Mouse (Mus musculus): Measurements from ENCODE around the gene Gm21312. TPM values are rescaled to one million over a fixed set of nuclear protein-coding genes. Genes with fewer than 3 reads are reported as not detected.

Gene Gm21312
- polyA plus RNA-seq, 1 experiment = not detected

DNA sequence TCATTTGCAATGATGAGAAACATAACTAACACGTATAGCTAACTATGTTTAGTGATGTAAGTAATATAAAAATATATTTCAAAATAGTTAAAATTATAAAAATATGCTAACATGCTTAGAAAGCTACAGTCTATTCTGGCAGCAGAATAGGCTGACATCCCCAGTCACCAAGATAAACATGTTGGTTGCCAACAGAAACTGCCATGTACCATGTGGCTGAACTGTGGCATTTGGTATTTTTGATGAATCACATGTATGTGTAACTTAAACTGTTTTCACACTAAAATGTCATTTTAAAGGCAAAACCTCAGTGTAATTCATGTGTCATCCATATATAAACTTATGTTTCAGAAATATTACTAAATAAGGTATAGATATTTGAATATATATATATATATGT, 32.8 kb downstream of the Gm21312 start:
- Histone ChIP-seq H3K4me1 (ENCODE audit: control insufficient read depth, insufficient read depth, low read length) (no peaks in the 10 kb centered on the region), H3K9me3 (replicated peaks; ENCODE audit: control insufficient read depth, insufficient read depth, low read length, poor library complexity, severe bottlenecking) (no peaks in the 10 kb centered on the region), H3K4me3 (ENCODE audit: low read depth, low read length) (no peak overlapping the region), H3K27me3 (ENCODE audit: control insufficient read depth, insufficient read depth, low read length, poor library complexity, severe bottlenecking) (no peaks in the 10 kb centered on the region), H3K36me3 (ENCODE audit: control insufficient read depth, insufficient read depth, low read length, poor library complexity, severe bottlenecking) (no peaks in the 10 kb centered on the region), H3K27ac (ENCODE audit: insufficient read depth, low read length) (no peak overlapping the region), H3K9ac (ENCODE audit: low read depth, poor library complexity, severe bottlenecking) (no peak overlapping the region)
- TF ChIP-seq EP300 (IDR thresholded peaks at IDR 0.05; ENCODE audit: insufficient read depth, low read depth, low read length) = no peak
- no peak for TF ChIP-seq POLR2A (IDR thresholded peaks at IDR 0.05; ENCODE audit: insufficient read depth, low read length)
- no peak for TF ChIP-seq CTCF (IDR thresholded peaks at IDR 0.05; ENCODE audit: low read depth, low read length)

DNA sequence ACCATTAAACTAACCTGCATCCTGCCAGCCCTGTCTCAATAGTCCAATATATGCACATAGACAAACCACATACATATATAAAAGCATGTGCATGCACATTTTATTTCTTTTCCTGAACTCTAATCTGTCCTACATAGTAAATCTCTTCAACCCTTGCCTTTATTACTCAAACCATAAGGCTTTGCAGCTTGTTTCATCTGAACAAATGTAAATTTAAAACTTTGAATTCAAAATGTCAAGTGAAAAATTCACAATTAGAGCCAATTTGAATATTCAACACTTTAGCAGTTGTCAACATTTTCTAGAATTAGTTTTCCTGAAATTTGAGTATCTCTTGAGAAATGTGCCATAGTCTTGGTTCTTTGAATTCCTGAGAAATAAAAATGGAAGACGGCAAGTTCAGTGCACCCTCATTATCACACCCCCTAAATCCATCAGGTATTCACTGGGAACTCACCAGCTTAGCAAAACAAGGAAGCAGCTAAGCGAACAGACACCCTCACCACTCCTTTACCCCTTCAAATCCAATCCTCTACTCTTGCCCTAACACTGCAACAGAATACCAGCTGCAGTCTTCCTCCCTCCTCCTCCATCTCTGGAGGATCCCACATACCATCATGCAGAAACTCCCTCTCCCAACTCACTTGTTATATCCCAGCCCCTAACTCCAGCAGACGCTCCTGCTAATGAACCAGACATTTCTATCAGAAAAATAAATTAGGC, 33.6 kb downstream of the Gm21312 start:
- Histone ChIP-seq H3K9ac (ENCODE audit: low read depth, poor library complexity, severe bottlenecking) (no peak overlapping the region), H3K27ac (ENCODE audit: insufficient read depth, low read length) (no peak overlapping the region), H3K36me3 (ENCODE audit: control insufficient read depth, insufficient read depth, low read length, poor library complexity, severe bottlenecking) (no peaks in the 10 kb centered on the region), H3K9me3 (replicated peaks; ENCODE audit: control insufficient read depth, insufficient read depth, low read length, poor library complexity, severe bottlenecking) (no peaks in the 10 kb centered on the region), H3K27me3 (ENCODE audit: control insufficient read depth, insufficient read depth, low read length, poor library complexity, severe bottlenecking) (no peaks in the 10 kb centered on the region), H3K4me3 (ENCODE audit: low read depth, low read length) (no peak overlapping the region), H3K4me1 (ENCODE audit: control insufficient read depth, insufficient read depth, low read length) (no peaks in the 10 kb centered on the region)
- TF ChIP-seq CTCF (IDR thresholded peaks at IDR 0.05; ENCODE audit: low read depth, low read length) (no peak), POLR2A (IDR thresholded peaks at IDR 0.05; ENCODE audit: insufficient read depth, low read length) (no peak), EP300 (IDR thresholded peaks at IDR 0.05; ENCODE audit: insufficient read depth, low read depth, low read length) (no peak)

DNA sequence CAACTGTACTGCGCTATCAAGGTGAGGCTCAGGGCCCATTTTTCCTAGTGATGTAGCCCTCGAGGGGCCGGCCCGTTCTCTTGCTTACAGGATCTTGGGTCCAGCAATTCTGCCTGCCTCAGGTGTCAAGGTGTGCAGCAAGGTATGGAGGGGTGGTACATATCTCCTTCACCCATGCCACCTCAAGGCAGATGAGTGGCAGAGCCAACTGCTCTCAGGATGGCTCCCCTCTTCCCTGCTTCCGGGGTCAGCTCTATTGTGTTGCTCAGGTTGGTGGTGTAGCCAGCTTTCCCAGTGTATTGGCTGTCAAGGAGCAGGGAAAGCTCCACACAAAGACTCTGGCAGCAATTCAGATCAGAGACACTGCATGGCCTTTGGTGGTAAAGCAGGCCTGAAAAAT, 37.7 kb downstream of the Gm21312 start:
- no peaks in the 10 kb centered on the region for H3K4me1 ChIP-seq (ENCODE audit: control insufficient read depth, insufficient read depth, low read length)
- no peaks in the 10 kb centered on the region for H3K27me3 ChIP-seq (ENCODE audit: control insufficient read depth, insufficient read depth, low read length, poor library complexity, severe bottlenecking)
- no peak overlapping the region for H3K27ac ChIP-seq (ENCODE audit: insufficient read depth, low read length)
- no peak for TF ChIP-seq POLR2A (IDR thresholded peaks at IDR 0.05; ENCODE audit: insufficient read depth, low read length)
- TF ChIP-seq EP300 (IDR thresholded peaks at IDR 0.05; ENCODE audit: insufficient read depth, low read depth, low read length) = no peak
- no peak for TF ChIP-seq CTCF (IDR thresholded peaks at IDR 0.05; ENCODE audit: low read depth, low read length)
- H3K36me3 ChIP-seq (ENCODE audit: control insufficient read depth, insufficient read depth, low read length, poor library complexity, severe bottlenecking) = no peaks in the 10 kb centered on the region
- no peaks in the 10 kb centered on the region for H3K9me3 ChIP-seq (replicated peaks; ENCODE audit: control insufficient read depth, insufficient read depth, low read length, poor library complexity, severe bottlenecking)
- no peak overlapping the region for H3K9ac ChIP-seq (ENCODE audit: low read depth, poor library complexity, severe bottlenecking)
- no peak overlapping the region for H3K4me3 ChIP-seq (ENCODE audit: low read depth, low read length)

DNA sequence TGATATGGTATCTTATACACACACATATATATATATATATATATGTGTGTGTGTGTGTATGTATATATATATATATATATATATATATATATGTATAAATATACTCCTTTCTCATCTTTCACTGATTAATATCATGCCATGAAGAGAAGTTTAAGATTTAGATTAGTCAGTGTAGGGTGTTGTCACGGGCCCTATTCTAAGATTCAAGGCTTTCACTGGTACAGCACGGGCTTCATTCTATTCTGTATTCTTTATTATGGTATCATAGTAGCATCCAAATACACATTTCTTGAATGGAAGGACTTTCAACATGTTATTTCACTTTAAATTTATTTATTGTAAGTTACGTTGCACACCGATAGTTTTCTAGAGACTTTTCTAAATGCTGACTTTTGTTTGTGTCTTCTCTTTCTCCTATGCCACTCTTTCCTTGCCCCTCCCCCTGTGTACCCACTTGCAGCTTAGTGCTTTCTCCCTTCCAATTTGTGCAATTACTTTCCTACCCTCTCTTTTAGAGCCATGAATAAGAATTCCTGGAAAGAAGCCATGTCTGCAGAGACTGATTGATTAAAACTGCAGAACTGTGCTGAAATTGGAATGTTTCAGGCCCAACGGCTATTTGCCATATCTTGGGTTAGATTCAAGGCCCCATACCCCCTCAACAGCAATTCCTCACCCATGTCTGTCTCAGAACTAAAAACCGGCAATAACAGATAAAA, 43.6 kb downstream of the Gm21312 start:
- no peaks in the 10 kb centered on the region for H3K36me3 ChIP-seq (ENCODE audit: control insufficient read depth, insufficient read depth, low read length, poor library complexity, severe bottlenecking)

More for the DNA sequence above, 43.6 kb downstream of the Gm21312 start:
- TF ChIP-seq EP300 (IDR thresholded peaks at IDR 0.05; ENCODE audit: insufficient read depth, low read depth, low read length) (no peak), CTCF (IDR thresholded peaks at IDR 0.05; ENCODE audit: low read depth, low read length) (no peak), POLR2A (IDR thresholded peaks at IDR 0.05; ENCODE audit: insufficient read depth, low read length) (no peak)
- Histone ChIP-seq H3K27me3 (ENCODE audit: control insufficient read depth, insufficient read depth, low read length, poor library complexity, severe bottlenecking) (no peaks in the 10 kb centered on the region), H3K4me3 (ENCODE audit: low read depth, low read length) (no peak overlapping the region), H3K9me3 (replicated peaks; ENCODE audit: control insufficient read depth, insufficient read depth, low read length, poor library complexity, severe bottlenecking) (no peaks in the 10 kb centered on the region), H3K4me1 (ENCODE audit: control insufficient read depth, insufficient read depth, low read length) (no peaks in the 10 kb centered on the region), H3K9ac (ENCODE audit: low read depth, poor library complexity, severe bottlenecking) (no peak overlapping the region), H3K27ac (ENCODE audit: insufficient read depth, low read length) (no peak overlapping the region)

Other genes with a start within 250 kb of the Gm21312 start
- gene Gm21293, start 34.0 kb upstream of the Gm21312 start, polyA plus RNA-seq (2011; ENCODE audit: insufficient read depth, insufficient read length, low read depth, missing spikeins) = not detected in 2 replicates
- not detected in 2 replicates for gene Gm6763, start 25.5 kb upstream of the Gm21312 start, polyA plus RNA-seq (2011; ENCODE audit: insufficient read depth, insufficient read length, low read depth, missing spikeins)
- not detected in 2 replicates for gene Gm8764, start 17.0 kb upstream of the Gm21312 start, polyA plus RNA-seq (2011; ENCODE audit: insufficient read depth, insufficient read length, low read depth, missing spikeins)
- gene Gm21304, start 8.5 kb upstream of the Gm21312 start, polyA plus RNA-seq (2011; ENCODE audit: insufficient read depth, insufficient read length, low read depth, missing spikeins) = not detected in 2 replicates
- not detected in 2 replicates for gene Gm20765, start 8.5 kb downstream of the Gm21312 start, polyA plus RNA-seq (2011; ENCODE audit: insufficient read depth, insufficient read length, low read depth, missing spikeins)
- gene Gm4340, start 17.0 kb downstream of the Gm21312 start, polyA plus RNA-seq (2011; ENCODE audit: insufficient read depth, insufficient read length, low read depth, missing spikeins) = not detected in 2 replicates